Mouse (Mus musculus): ENCODE data around the gene Wbp1.

DNA sequence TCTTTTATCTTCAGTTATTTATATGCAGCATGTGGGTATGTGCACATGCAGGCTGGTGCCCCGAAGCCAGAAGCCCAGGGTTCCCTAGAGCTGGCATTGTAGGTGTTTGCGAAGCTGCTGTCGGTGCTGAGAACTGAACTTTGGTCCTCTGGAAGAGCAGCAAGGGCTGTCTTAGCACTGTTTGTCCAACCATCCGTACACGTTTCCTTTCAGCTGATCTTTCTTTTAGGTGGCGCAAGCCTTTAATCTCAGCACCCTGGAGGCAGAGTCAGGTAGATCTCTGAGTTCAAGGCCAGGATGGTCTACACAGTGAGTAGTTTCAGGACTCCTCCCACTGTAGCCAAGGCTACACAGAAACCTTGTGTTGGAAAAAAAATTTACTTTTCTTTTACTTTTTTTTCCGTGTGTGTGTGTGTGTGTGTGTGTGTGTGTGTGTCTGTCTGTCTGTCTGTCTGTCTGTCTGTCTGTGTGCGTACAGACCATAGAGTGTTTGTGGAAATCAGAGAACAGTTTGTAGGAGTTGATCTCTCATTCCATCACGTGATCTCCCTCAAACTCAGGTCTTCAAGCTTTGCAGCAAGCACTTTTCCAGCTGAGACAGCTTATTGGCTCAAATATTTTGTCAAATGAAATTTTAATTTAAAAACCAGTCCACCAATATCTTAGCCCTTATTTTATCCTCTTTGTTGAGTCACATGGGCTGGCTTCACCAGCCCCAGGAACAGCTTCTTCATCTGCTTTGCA lies 11.0 kb upstream of the Wbp1 start:
- no peak for TF ChIP-seq HCFC1 (IDR thresholded peaks at IDR 0.05; ENCODE audit: borderline replicate concordance, insufficient read depth, low read length)
- TF ChIP-seq MAFK (IDR thresholded peaks at IDR 0.05; ENCODE audit: insufficient read depth, low read depth, low read length): no peak
- no peak for TF ChIP-seq CHD2 (IDR thresholded peaks at IDR 0.05; ENCODE audit: low read depth, low read length)
- no peak for TF ChIP-seq ZNF384 (IDR thresholded peaks at IDR 0.05; ENCODE audit: low read depth, low read length)

Data from ES-E14 (cell line).